Mouse (Mus musculus): ENCODE data around the gene H2al1a. TPM values are rescaled to one million over a fixed set of nuclear protein-coding genes. Genes with fewer than 3 reads are reported as not detected.
"Not testable (repeated sequence)": the region's sequence is repeated elsewhere in the genome, so short reads cannot be mapped to it uniquely, and the experiment has no call there.

Gene H2al1a
- not detected in 2 replicates for polyA plus RNA-seq (2015; fragmentation: Nextera tagmentation; extraction: Ambion mirVana)

DNA sequence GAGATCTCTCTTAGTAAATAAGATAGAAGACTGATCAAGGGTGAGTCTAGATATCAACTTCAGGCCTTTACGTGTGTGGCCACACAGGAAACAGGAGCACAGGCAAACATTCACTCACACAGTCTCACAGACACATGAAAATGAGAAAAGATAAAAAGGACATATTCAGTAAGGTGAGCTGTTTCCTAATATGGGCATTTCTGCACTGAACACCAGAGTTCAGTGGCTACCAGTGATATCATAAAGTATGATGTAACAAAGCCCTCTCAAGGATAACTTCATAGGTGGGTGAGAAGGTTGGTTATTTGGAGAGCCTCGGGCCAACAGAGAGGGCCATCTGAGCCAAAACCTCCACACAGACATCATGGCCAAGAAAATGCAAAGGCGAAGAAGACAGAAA is at the start of gene H2al1a:
Gene H2al1a (plus strand): TSS at position 301 of the 400 bp plus-strand sequence.
- not testable (repeated sequence) for H3K4me2 ChIP-seq (replicated peaks); H3K4me1 ChIP-seq (replicated peaks); H3K27ac ChIP-seq; ATAC-seq; H3K9me3 ChIP-seq; H3K9ac ChIP-seq (replicated peaks); H3K4me3 ChIP-seq (replicated peaks); H3K27me3 ChIP-seq; H3K36me3 ChIP-seq
- no CpG with 5 or more reads among the region's 3 CpGs for WGBS

DNA sequence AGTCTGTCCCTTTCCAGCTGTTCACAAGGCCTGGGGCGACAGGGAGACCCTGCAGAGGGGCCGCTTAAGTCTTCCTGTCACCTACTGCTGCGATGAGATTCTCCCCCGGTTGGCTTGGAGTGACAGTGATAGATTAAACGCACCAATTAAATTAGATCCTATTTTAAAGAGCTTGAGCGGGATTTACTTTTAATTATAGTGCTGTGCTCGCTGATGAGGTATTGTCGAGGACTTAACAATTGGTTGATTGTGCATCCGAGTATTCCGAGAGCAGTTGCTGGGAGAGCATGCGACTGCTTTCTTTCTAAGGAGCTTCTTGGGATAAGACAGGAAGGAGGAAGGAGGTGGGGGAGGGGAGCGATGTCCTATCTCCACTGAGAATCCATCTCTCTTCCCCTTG is 48.9 kb upstream of the H2al1a start:
- Histone ChIP-seq H3K9me3 (no peaks in the 10 kb centered on the region), H3K36me3 (no peaks in the 10 kb centered on the region), H3K4me3 (replicated peaks) (no peak overlapping the region), H3K27me3 (no peaks in the 10 kb centered on the region), H3K9ac (replicated peaks) (no peak overlapping the region), H3K27ac (no peak overlapping the region), H3K4me2 (replicated peaks) (no peak overlapping the region), H3K4me1 (replicated peaks) (0 out of 2 replicates have a peak, but pooled peaks cover 14% of the 10 kb centered on the region)
- ATAC-seq = no peak
- 29% methylated on average over 12 of the region's 12 CpGs for WGBS

DNA sequence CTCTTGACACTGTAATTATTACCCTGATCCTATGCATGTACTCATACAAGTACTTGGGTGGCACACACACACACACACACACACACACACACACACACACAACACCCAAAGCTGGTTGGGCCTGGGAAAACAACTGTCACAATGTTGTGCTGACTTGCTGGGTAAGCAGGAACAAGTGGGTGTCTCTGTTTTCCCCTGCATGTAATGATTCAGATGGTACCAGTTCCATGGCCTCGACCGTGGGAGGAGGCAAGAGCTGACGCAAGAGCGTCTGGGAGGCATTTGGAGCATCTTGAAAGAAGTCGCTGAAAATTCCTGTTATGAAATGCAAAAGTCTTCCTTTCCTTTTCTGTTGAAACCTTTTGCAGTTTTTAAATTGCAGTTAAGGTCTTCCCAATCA is 45.0 kb upstream of the H2al1a start:
- H3K27me3 ChIP-seq = peaks cover 15% of the 10 kb centered on the region; the same call in 1 of the 2 replicates
- H3K36me3 ChIP-seq = no peaks in the 10 kb centered on the region
- WGBS = 80% methylated on average over 5 of the region's 5 CpGs
- no peak for ATAC-seq
- no peaks in the 10 kb centered on the region for H3K9me3 ChIP-seq
- H3K4me1 ChIP-seq (replicated peaks) = 0 out of 2 replicates have a peak, but pooled peaks cover 15% of the 10 kb centered on the region
- H3K9ac ChIP-seq (replicated peaks) = no peak overlapping the region
- H3K4me3 ChIP-seq (replicated peaks) = no peak overlapping the region
- no peak overlapping the region for H3K4me2 ChIP-seq (replicated peaks)
- no peak overlapping the region for H3K27ac ChIP-seq

DNA sequence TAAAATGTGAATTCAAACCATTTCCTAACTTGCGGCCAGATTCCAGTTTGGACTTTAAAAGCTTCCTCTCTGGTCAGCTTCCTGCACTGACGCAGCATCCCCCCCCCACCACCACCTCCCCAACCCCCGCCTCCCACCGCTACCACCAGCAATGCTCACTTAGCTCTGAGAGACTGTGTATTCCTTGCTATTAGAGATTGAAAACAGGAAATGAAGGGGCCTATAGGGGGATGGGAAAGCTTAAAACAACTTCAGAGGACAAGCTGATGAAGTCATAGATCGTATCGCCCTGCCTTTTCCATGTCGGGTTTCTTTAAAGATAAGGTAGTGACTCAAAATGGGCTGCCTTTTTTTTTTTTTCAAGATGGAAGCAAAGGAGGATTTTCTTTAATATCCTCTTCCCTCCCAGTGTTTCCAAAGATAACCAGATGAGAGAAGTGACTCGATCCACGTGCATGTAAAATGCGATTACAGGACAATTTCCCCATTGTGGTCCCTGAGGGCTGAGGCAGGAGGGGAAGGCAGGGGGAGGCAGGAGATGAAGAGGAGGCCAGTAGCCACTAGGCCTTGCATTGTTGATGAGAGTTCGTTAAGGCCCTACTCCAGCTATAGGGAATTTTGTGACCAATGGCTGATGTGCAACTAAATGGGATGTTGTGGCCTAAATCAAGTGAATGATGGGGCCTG is 44.4 kb upstream of the H2al1a start:
- H3K27me3 ChIP-seq = peaks cover 15% of the 10 kb centered on the region; the same call in 1 of the 2 replicates
- 53% methylated on average over 11 of the region's 11 CpGs for WGBS
- no peak for ATAC-seq

DNA sequence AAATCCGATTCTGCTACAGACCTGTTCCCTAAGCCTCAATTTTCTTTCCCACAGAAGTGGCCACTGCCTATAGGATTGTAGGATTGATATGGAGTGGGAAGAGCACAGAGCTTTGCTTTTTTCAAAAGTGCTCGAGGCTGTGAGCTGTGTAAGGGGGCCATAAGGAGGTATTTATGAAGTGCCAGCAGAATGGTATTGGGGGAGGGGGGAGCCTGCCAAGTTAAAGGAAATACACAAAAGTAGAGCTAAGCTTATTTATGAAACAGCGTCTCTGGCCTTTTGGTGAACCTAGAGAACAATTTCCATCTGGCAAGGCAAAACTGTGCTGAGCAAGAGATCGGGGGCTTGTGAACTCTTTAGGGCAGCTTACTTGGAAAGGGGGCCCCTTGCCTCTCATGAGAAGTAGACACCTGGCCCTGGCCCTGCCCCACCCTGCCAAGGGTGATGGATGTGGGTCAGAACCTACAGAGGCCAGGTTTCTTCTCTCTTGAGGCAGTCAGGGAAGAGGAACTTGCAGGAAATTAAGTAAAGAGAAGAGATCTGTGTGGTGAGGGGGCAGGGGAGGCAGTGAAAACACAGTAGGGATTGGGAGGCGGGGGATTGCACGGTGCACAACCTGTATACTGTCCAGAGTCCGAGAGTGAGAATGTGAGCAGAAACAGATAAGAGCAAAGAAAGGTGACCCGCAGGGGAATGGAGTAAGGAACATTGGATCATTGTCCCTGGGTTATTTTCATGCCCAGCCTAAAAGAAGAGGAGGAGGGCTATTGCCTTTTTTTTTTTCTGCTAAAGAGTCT is 43.3 kb upstream of the H2al1a start:
- no peak overlapping the region for H3K4me3 ChIP-seq (replicated peaks)
- H3K4me2 ChIP-seq (replicated peaks) = no peak overlapping the region
- H3K9me3 ChIP-seq = no peaks in the 10 kb centered on the region
- WGBS = 67% methylated on average over 8 of the region's 8 CpGs
- H3K4me1 ChIP-seq (replicated peaks) = 0 out of 2 replicates have a peak, but pooled peaks cover 9% of the 10 kb centered on the region
- no peaks in the 10 kb centered on the region for H3K36me3 ChIP-seq
- no peak for ATAC-seq
- H3K27ac ChIP-seq = no peak overlapping the region
- no peak overlapping the region for H3K9ac ChIP-seq (replicated peaks)
- peaks cover 15% of the 10 kb centered on the region; the same call in 1 of the 2 replicates for H3K27me3 ChIP-seq

More for the DNA sequence above, 44.4 kb upstream of the H2al1a start:
- Histone ChIP-seq H3K27ac (no peak overlapping the region), H3K4me3 (replicated peaks) (no peak overlapping the region), H3K4me2 (replicated peaks) (no peak overlapping the region), H3K9me3 (no peaks in the 10 kb centered on the region), H3K36me3 (no peaks in the 10 kb centered on the region), H3K4me1 (replicated peaks) (0 out of 2 replicates have a peak, but pooled peaks cover 15% of the 10 kb centered on the region), H3K9ac (replicated peaks) (no peak overlapping the region)

DNA sequence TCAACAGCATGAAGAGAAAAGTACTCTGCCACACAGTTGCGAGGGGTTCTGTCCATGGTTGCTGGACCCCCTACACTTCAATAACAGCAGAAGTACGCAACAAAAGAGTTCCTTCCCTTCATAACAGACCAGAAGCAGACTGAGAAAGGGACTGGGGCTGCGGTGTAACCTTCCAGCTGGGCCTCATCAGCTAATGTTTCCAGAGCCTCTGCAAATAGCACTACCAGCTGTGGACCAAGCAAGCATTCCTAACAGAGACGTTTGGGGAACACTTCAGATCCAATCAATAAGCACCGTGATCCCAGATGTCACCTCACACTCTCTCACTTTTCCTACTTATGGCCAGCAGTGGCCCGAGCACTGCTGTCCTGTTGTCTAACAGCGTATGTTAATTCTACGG is 34.1 kb upstream of the H2al1a start:
- Histone ChIP-seq H3K9ac (replicated peaks) (no peak overlapping the region), H3K4me2 (replicated peaks) (no peak overlapping the region), H3K4me1 (replicated peaks) (no peaks in the 10 kb centered on the region), H3K27ac (no peak overlapping the region), H3K36me3 (no peaks in the 10 kb centered on the region), H3K9me3 (no peaks in the 10 kb centered on the region), H3K27me3 (no peaks in the 10 kb centered on the region), H3K4me3 (replicated peaks) (no peak overlapping the region)
- no peak for ATAC-seq
- 83% methylated on average over 8 of the region's 8 CpGs for WGBS

DNA sequence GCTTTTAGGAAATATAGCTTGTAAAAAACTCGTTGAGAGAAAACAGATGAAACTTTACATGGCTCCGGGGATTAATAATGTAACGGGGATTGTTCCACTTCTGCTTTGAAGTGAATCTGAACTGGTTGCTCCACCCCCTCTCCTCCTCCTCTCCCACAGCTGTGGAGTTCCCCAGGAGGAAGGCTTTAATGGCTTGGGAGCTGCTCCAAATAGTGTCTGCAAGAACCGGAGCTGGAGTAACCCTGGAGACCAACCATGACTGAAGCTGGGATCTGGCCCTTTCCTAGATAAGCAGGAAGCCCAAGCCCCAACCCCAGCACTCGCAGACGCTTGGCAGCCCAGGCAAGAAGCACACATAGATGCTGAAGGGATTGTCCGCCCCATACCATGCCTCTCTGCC is 31.3 kb upstream of the H2al1a start:
- ATAC-seq = no peak
- 62% methylated on average over 7 of the region's 7 CpGs for WGBS
- Histone ChIP-seq H3K4me2 (replicated peaks) (no peak overlapping the region), H3K9me3 (no peaks in the 10 kb centered on the region), H3K27ac (no peak overlapping the region), H3K4me3 (replicated peaks) (no peak overlapping the region), H3K27me3 (no peaks in the 10 kb centered on the region), H3K9ac (replicated peaks) (no peak overlapping the region), H3K36me3 (no peaks in the 10 kb centered on the region), H3K4me1 (replicated peaks) (no peaks in the 10 kb centered on the region)

DNA sequence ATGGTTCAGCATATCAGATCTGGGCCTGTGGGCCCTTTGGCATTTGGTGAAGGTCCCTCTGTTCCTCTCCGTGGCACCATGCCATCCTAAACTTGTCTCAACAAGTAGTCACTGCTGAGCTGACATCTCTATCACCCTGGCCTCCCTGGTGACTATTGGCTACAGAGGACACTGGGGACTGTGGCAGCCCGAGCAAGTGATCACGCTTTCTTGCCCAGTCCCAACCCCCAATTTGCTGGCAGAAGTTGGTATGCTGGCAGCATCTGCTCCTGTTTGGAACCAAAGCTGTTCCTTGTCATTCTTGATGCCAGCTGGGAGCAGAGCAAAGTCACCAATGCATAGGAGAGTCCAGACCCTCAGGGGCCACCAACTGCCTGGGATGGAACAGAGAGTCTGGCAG is 30.0 kb upstream of the H2al1a start:
- no peak overlapping the region for H3K4me2 ChIP-seq (replicated peaks)
- WGBS = 76% methylated on average over 3 of the region's 3 CpGs
- H3K4me3 ChIP-seq (replicated peaks) = no peak overlapping the region
- no peak overlapping the region for H3K9ac ChIP-seq (replicated peaks)
- no peaks in the 10 kb centered on the region for H3K9me3 ChIP-seq
- H3K27ac ChIP-seq = no peak overlapping the region
- no peaks in the 10 kb centered on the region for H3K27me3 ChIP-seq
- ATAC-seq = no peak
- H3K36me3 ChIP-seq = no peaks in the 10 kb centered on the region
- H3K4me1 ChIP-seq (replicated peaks) = no peaks in the 10 kb centered on the region

DNA sequence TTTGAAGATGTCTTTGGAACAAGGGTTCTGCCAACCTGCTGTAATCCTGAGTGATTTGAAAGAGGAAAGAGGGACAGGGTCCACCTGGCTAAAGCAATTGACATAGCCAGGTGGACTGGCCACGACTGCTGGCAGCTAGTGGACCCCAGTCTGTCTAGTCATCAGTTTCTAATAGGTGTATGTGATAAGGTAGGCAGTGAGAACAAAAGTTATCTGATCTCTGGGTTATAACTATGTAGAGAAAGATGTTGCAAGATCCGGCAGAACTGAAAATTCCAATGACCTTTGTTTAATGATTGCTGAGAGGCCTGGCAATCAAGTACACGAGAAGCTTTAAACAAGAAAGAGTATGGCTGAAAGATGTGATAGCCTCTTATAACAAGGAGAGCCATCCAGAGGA is 25.9 kb upstream of the H2al1a start:
- no peaks in the 10 kb centered on the region for H3K36me3 ChIP-seq
- H3K4me3 ChIP-seq (replicated peaks) = no peak overlapping the region
- no peaks in the 10 kb centered on the region for H3K4me1 ChIP-seq (replicated peaks)
- H3K9me3 ChIP-seq = no peaks in the 10 kb centered on the region
- no peak overlapping the region for H3K9ac ChIP-seq (replicated peaks)
- 87% methylated on average over 3 of the region's 3 CpGs for WGBS
- no peak overlapping the region for H3K27ac ChIP-seq
- ATAC-seq = no peak
- peaks cover 4% of the 10 kb centered on the region; the same call in 1 of the 2 replicates for H3K27me3 ChIP-seq
- no peak overlapping the region for H3K4me2 ChIP-seq (replicated peaks)

DNA sequence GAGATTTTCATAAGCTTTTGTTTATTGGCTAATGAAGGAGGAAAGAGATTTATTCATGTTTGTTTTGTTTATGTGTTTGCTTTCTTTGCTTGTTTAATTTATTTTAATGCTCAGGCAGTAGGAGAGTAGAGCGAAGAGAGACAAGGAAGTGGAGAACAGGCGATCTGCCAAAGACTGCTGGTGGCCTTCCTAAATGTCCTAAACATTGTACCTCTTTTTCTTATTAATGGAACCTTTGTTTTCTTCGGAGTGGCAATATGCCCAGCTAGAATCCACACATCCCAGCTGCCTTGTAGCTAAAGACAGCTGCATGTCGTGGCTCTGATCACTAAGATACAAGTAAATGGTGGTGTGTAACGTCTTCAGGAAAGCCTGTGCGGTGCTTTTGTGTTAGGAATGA is 22.0 kb upstream of the H2al1a start:
- Histone ChIP-seq H3K9me3 (no peaks in the 10 kb centered on the region), H3K27ac (no peak overlapping the region), H3K4me2 (replicated peaks) (no peak overlapping the region), H3K4me1 (replicated peaks) (no peaks in the 10 kb centered on the region), H3K4me3 (replicated peaks) (no peak overlapping the region), H3K36me3 (no peaks in the 10 kb centered on the region), H3K9ac (replicated peaks) (no peak overlapping the region), H3K27me3 (peaks cover 4% of the 10 kb centered on the region; the same call in 1 of the 2 replicates)
- no peak for ATAC-seq
- WGBS = 86% methylated on average over 6 of the region's 6 CpGs

DNA sequence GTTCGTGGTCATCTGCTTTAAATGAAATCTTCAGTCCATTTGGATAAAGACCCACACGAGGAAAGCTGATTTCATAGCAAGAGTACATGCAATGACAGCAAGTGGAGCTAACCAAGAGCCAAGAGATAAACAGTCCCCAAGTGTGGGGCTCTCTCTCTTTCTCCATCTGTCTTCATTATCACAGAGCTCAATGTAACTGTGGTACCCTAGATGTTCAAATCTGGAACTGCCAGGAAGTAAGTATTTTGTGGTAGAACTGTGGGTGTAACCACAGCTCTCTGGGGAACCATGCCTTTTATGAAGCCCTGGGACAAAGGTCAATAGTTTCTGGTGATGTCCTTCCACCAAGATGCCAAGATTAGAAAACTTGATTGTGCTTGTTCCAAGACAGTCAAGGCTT is 18.3 kb upstream of the H2al1a start:
- Histone ChIP-seq H3K4me3 (replicated peaks) (no peak overlapping the region), H3K27ac (no peak overlapping the region), H3K36me3 (no peaks in the 10 kb centered on the region), H3K9ac (replicated peaks) (no peak overlapping the region), H3K9me3 (no peaks in the 10 kb centered on the region), H3K27me3 (peaks cover 4% of the 10 kb centered on the region; the same call in 1 of the 2 replicates), H3K4me2 (replicated peaks) (no peak overlapping the region), H3K4me1 (replicated peaks) (no peaks in the 10 kb centered on the region)
- WGBS = 75% methylated on average over 2 of the region's 2 CpGs
- no peak for ATAC-seq

DNA sequence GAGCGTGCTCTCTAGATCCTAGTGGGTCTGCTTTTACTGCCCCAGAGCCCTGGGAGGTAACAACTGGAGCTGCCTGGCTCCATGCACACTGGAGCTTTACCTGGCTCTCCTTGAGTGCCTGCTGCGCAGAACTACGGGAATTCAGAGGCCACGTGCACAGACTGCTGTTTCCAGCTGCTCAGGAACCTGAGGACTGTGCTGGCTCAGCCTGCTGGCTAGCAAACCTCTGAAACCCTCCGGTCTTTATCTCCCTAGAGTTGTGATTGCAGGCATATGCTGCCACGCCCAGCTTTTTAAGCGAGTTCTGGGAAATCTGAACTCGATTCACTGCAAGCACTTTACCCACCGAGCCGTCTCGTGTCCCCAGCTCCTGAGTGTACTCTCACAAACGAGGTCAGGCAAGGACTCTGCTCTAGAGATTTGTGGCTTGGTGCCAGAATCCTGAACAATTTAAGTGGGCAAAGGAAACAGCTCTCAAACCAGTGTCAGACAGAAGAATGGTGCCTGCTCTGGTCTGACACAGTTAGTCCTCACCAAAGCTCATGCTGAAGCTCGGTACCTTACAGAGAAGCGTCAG is 10.7 kb upstream of the H2al1a start:
- Histone ChIP-seq H3K4me2 (replicated peaks) (no peak overlapping the region), H3K27ac (no peak overlapping the region), H3K9ac (replicated peaks) (no peak overlapping the region), H3K9me3 (no peaks in the 10 kb centered on the region), H3K36me3 (no peaks in the 10 kb centered on the region), H3K4me3 (replicated peaks) (no peak overlapping the region), H3K4me1 (replicated peaks) (no peaks in the 10 kb centered on the region), H3K27me3 (no peaks in the 10 kb centered on the region; the same call in 1 of the 2 replicates)
- WGBS = 82% methylated on average over 14 of the region's 14 CpGs
- ATAC-seq = no peak
